Mouse (Mus musculus): ENCODE data around the gene B230118H07Rik.

The B230118H07Rik gene

GRCm38 (mm10) chr2:101600703-101601102 is 48.6 kb downstream of the B230118H07Rik start:
- ChIA-PET CTCF (interaction anchor here in 1 of 4 experiments (0.7 kb wide), 1 partner anchor 52 kb away, joined by 5 read pairs; no protein-coding TSS in a partner anchor), POLR2A (interaction anchor here in 1 of 4 experiments (1.3 kb wide), 1 partner anchor 48 kb away, joined by 3 read pairs; the partner anchor contains the start of genes B230118H07Rik and Rag1)

GRCm38 (mm10) chr2:101598190-101599181 is 50.8 kb downstream of the B230118H07Rik start:
- CTCF ChIA-PET: interaction anchor here in 1 of 4 experiments (1.3 kb wide), 1 partner anchor 54 kb away, joined by 5 read pairs; no protein-coding TSS in a partner anchor

GRCm38 (mm10) chr2:101597186-101597585 is 52.1 kb downstream of the B230118H07Rik start:
- ChIA-PET CTCF (interaction anchor here in 1 of 4 experiments (1.3 kb wide), 1 partner anchor 55 kb away, joined by 5 read pairs; no protein-coding TSS in a partner anchor), POLR2A (no interaction called here)

More at GRCm38 (mm10) chr2:101598190-101599181, 50.8 kb downstream of the B230118H07Rik start:
- POLR2A ChIA-PET: no interaction called here

GRCm38 (mm10) chr2:101594681-101595080 is 54.7 kb downstream of the B230118H07Rik start:
- ChIA-PET POLR2A (no interaction called here), CTCF (no interaction called here)

GRCm38 (mm10) chr2:101592886-101593285 is 56.4 kb downstream of the B230118H07Rik start:
- ChIA-PET POLR2A (no interaction called here), CTCF (no interaction called here)

- ChIA-PET CTCF (no interaction called here), POLR2A (no interaction called here)
Measured at GRCm38 (mm10) chr2:101592023-101592841, 57.1 kb downstream of the B230118H07Rik start.

- CTCF ChIA-PET: no interaction called here
Measured at GRCm38 (mm10) chr2:101591356-101591755, 58.0 kb downstream of the B230118H07Rik start.

GRCm38 (mm10) chr2:101581418-101581817 is 67.9 kb downstream of the B230118H07Rik start:
- POLR2A ChIA-PET: no interaction called here

More at GRCm38 (mm10) chr2:101591356-101591755, 58.0 kb downstream of the B230118H07Rik start:
- POLR2A ChIA-PET: no interaction called here

GRCm38 (mm10) chr2:101580977-101581376 is 68.4 kb downstream of the B230118H07Rik start:
- POLR2A ChIA-PET: no interaction called here
- CTCF ChIA-PET: no interaction called here

More at GRCm38 (mm10) chr2:101581418-101581817, 67.9 kb downstream of the B230118H07Rik start:
- CTCF ChIA-PET: interaction anchor here in 1 of 4 experiments (0.6 kb wide), 1 partner anchor 38 kb away, joined by 4 read pairs; no protein-coding TSS in a partner anchor

- POLR2A ChIA-PET: no interaction called here
- CTCF ChIA-PET: no interaction called here
Measured at GRCm38 (mm10) chr2:101580428-101580827, 68.9 kb downstream of the B230118H07Rik start.

- POLR2A ChIA-PET: no interaction called here
- CTCF ChIA-PET: no interaction called here
Measured at GRCm38 (mm10) chr2:101580027-101580426, 69.3 kb downstream of the B230118H07Rik start.

- ChIA-PET POLR2A (no interaction called here), CTCF (no interaction called here)
Measured at GRCm38 (mm10) chr2:101577243-101577642, 72.1 kb downstream of the B230118H07Rik start.

- ChIA-PET CTCF (no interaction called here), POLR2A (interaction anchor here in 1 of 4 experiments (1.1 kb wide), 1 partner anchor 14 kb away, joined by 3 read pairs; no protein-coding TSS in a partner anchor)
Measured at GRCm38 (mm10) chr2:101569230-101569629, 80.1 kb downstream of the B230118H07Rik start.

GRCm38 (mm10) chr2:101567490-101567889 is 81.8 kb downstream of the B230118H07Rik start:
- ChIA-PET POLR2A (no interaction called here), CTCF (no interaction called here)

- ChIA-PET CTCF (interaction anchor here in 1 of 4 experiments (0.6 kb wide), 1 partner anchor 498 kb away, joined by 3 read pairs; no protein-coding TSS in a partner anchor), POLR2A (no interaction called here)
Measured at GRCm38 (mm10) chr2:101563776-101564175, 85.6 kb downstream of the B230118H07Rik start.

- CTCF ChIA-PET: interaction anchor here in 2 of 4 experiments (0.6 to 0.8 kb wide), 2 partner anchors 45 to 498 kb away, joined by 3 read pairs; no protein-coding TSS in a partner anchor
- POLR2A ChIA-PET: no interaction called here
Measured at GRCm38 (mm10) chr2:101563206-101563605, 86.1 kb downstream of the B230118H07Rik start.

GRCm38 (mm10) chr2:101559431-101559830 is 89.9 kb downstream of the B230118H07Rik start:
- ChIA-PET CTCF (interaction anchor here in 1 of 4 experiments (1.0 kb wide), 1 partner anchor 15 kb away, joined by 3 read pairs; no protein-coding TSS in a partner anchor), POLR2A (no interaction called here)

GRCm38 (mm10) chr2:101555886-101556285 is 93.4 kb downstream of the B230118H07Rik start:
- POLR2A ChIA-PET: interaction anchor here in 1 of 4 experiments (1.1 kb wide), 1 partner anchor 14 kb away, joined by 3 read pairs; no protein-coding TSS in a partner anchor
- CTCF ChIA-PET: no interaction called here

- CTCF ChIA-PET: interaction anchor here in 1 of 4 experiments (0.6 kb wide), 1 partner anchor 112 kb away, joined by 4 read pairs; no protein-coding TSS in a partner anchor
- POLR2A ChIA-PET: no interaction called here
Measured at GRCm38 (mm10) chr2:101553851-101554250, 95.5 kb downstream of the B230118H07Rik start.
